ENCODE assay signal across 9 mouse cellular contexts in genomic region chr6:136721925-136722324, GRCm38 (mm10). TPM values are rescaled to one million over a fixed set of nuclear protein-coding genes. Genes with fewer than 3 reads are reported as not detected.
A peak's percentile ranks its signal among the peaks of the same experiment; 100 is the strongest.
DNase-seq lines count a peak whose midpoint lies in the region; ATAC-seq lines count a peak whose summit lies in the region.
"Had no signal": no experiment of that assay in that cellular context is flagged by ENCODE, and none has a peak within 500 bp of the region (broad histone marks: within the 10 kb centered on the region; RNA-seq: fewer than 3 reads in every experiment).

No protein-coding gene starts in this region.

- no peaks in the 10 kb centered on the region for H3K27me3 ChIP-seq in midbrain, embryonic 10.5 days (ENCODE audit: low read depth, poor library complexity, severe bottlenecking)
- H3K27me3 ChIP-seq in midbrain, embryonic 15.5 days (replicated peaks), result no peaks in the 10 kb centered on the region
- peaks cover 3% of the 10 kb centered on the region; the same call in 1 of the 2 replicates for H3K27me3 ChIP-seq in limb, embryonic 10.5 days (ENCODE audit: low read depth, poor library complexity, severe bottlenecking)
- H3K27me3 ChIP-seq: midbrain, embryonic 12.5 days had no signal

- no peaks in the 10 kb centered on the region for H3K4me1 ChIP-seq in midbrain, embryonic 10.5 days
- no peaks in the 10 kb centered on the region for H3K4me1 ChIP-seq in midbrain, embryonic 15.5 days
- H3K4me1 ChIP-seq in limb, embryonic 10.5 days, result peaks cover 7% of the 10 kb centered on the region; the same call in 1 of the 2 replicates
- H3K4me1 ChIP-seq: midbrain, embryonic 12.5 days had no signal

- no peaks in the 10 kb centered on the region for H3K36me3 ChIP-seq in midbrain, embryonic 10.5 days
- no peaks in the 10 kb centered on the region for H3K36me3 ChIP-seq in midbrain, embryonic 15.5 days (replicated peaks)
- H3K36me3 ChIP-seq in limb, embryonic 10.5 days, result no peaks in the 10 kb centered on the region
- H3K36me3 ChIP-seq: midbrain, embryonic 12.5 days had no signal

- DNase-seq in midbrain, embryonic 10.5 days (ENCODE audit: low spot score), result peak; percentile 47
- peak; percentile 64 for DNase-seq in ZHBTc4 (ENCODE audit: low read depth, low spot score)
- peak; percentile 81 to 82 for DNase-seq in cerebellum, postnatal 14 days
- peak; percentile 75 for DNase-seq in heart, postnatal 4 days
- DNase-seq in limb, embryonic 10.5 days (ENCODE audit: low spot score), result peak; percentile 70
- peak; percentile 16 for DNase-seq in retina, postnatal 7 days (ENCODE audit: low read depth, low spot score)

- no peak overlapping the region for H3K4me3 ChIP-seq in midbrain, embryonic 10.5 days
- H3K4me3 ChIP-seq in midbrain, embryonic 15.5 days, result no peak overlapping the region
- H3K4me3 ChIP-seq in limb, embryonic 10.5 days, result no peak overlapping the region
- H3K4me3 ChIP-seq: midbrain, embryonic 12.5 days had no signal

- H3K9me3 ChIP-seq in midbrain, embryonic 10.5 days (replicated peaks), result no peaks in the 10 kb centered on the region
- no peaks in the 10 kb centered on the region for H3K9me3 ChIP-seq in midbrain, embryonic 15.5 days
- no peaks in the 10 kb centered on the region for H3K9me3 ChIP-seq in limb, embryonic 10.5 days (replicated peaks)
- H3K9me3 ChIP-seq: midbrain, embryonic 12.5 days had no signal

- H3K27ac ChIP-seq in midbrain, embryonic 10.5 days (replicated peaks), result no peak overlapping the region
- no peak overlapping the region for H3K27ac ChIP-seq in midbrain, embryonic 15.5 days
- no peak overlapping the region for H3K27ac ChIP-seq in limb, embryonic 10.5 days
- H3K27ac ChIP-seq: midbrain, embryonic 12.5 days had no signal

- H3K4me2 ChIP-seq in midbrain, embryonic 15.5 days, result no peak overlapping the region
- H3K4me2 ChIP-seq: midbrain, embryonic 12.5 days had no signal

- 64% methylated on average over 6 of the region's 6 CpGs for WGBS in midbrain, embryonic 10.5 days
- 67% methylated on average over 6 of the region's 6 CpGs for WGBS in midbrain, embryonic 15.5 days
- WGBS in limb, embryonic 10.5 days, result 61% methylated on average over 6 of the region's 6 CpGs

- ATAC-seq in midbrain, embryonic 15.5 days (replicated peaks), result no peak
- ATAC-seq in erythroblast, adult 5-6 weeks (replicated peaks; ENCODE audit: low FRiP score, poor library complexity, severe bottlenecking), result no peak

- no peak overlapping the region for H3K9ac ChIP-seq in midbrain, embryonic 15.5 days
- H3K9ac ChIP-seq: midbrain, embryonic 12.5 days had no signal

RNA-seq across cellular contexts. Expression of gene Gucy2c, which starts 59.6 kb away (rescaled TPM):
- 0.10 TPM in 1 of 2 replicates, not detected in the other for polyA plus RNA-seq in midbrain, embryonic 10.5 days (2016; fragmentation: Nextera tagmentation; extraction: Ambion mirVana)
- 0.97 and 1.6 TPM in 2 replicates for polyA plus RNA-seq in midbrain, embryonic 15.5 days (2015; fragmentation: Nextera tagmentation; extraction: Ambion mirVana)
- not detected for total RNA-seq in heart, postnatal 4 days (2021)
- polyA plus RNA-seq in limb, embryonic 10.5 days (2016; fragmentation: Nextera tagmentation; extraction: Ambion mirVana), result 0.11 and 0.16 TPM in 2 replicates
- not detected in 2 replicates for total RNA-seq in erythroblast, adult 5-6 weeks (2015; ENCODE audit: low replicate concordance)
- total RNA-seq in erythroblast, adult 5-6 weeks (2017; ENCODE audit: low replicate concordance), result not detected in 2 replicates

Comparison
In these comparisons a context has a peak if more than half of its experiments do, and no peak if none do; other contexts are left out.
1. DNase-seq: peak in every context shown above with its lines; median percentile 82 in cerebellum, postnatal 14 days; 75 in heart, postnatal 4 days; 70 in limb, embryonic 10.5 days; 64 in ZHBTc4; 47 in midbrain, embryonic 10.5 days; 16 in retina, postnatal 7 days.